Mouse (Mus musculus): Measurements from ENCODE around the gene Mrps6. TPM values are rescaled to one million over a fixed set of nuclear protein-coding genes. Genes with fewer than 3 reads are reported as not detected.
A peak's percentile ranks its signal among the peaks of the same experiment; 100 is the strongest.

The Mrps6 gene
- 100 to 1,000 TPM; 102 to 121 TPM for total RNA-seq (2021)
- long read RNA-seq, experiment 1, transcript Mrps6-201 (3 exons, 846 nt): major isoform, 54 of 57 reads
- long read RNA-seq, experiment 1, partial matches to known transcripts: 1 of 57 reads
- long read RNA-seq, experiment 1, other reads (novel, unspliced or antisense): 2 of 57 reads
- long read RNA-seq, experiment 2, transcript Mrps6-201 (3 exons, 846 nt): major isoform, 173 of 183 reads
- long read RNA-seq, experiment 2, partial matches to known transcripts: 6 of 183 reads
- long read RNA-seq, experiment 2, other reads (novel, unspliced or antisense): 4 of 183 reads

GRCm38 (mm10) chr16:92057852-92058643, at the start of gene Mrps6, which contains the start of the genes Gm49711 and Slc5a3:
Gene Mrps6, plus strand, starts transcription at chr16:92058270.
Gene Gm49711, plus strand, starts transcription at chr16:92058316.
Gene Slc5a3, plus strand, starts transcription at chr16:92058322.
- DNase-seq (ENCODE audit: low spot score in 2 of 2): peak; percentile 89 to 91

GRCm38 (mm10) chr16:92009586-92009985, 48.5 kb upstream of the Mrps6 start:
- DNase-seq (ENCODE audit: low spot score in 2 of 2): no peak

GRCm38 (mm10) chr16:92016792-92017191, 41.3 kb upstream of the Mrps6 start:
- no peak for DNase-seq (ENCODE audit: low spot score in 2 of 2)

- peak; percentile 32 to 33 for DNase-seq (ENCODE audit: low spot score in 2 of 2)
Observed at GRCm38 (mm10) chr16:92019141-92020118, 38.6 kb upstream of the Mrps6 start.

- DNase-seq (ENCODE audit: low spot score in 2 of 2): no peak
Observed at GRCm38 (mm10) chr16:92021656-92022400, 36.2 kb upstream of the Mrps6 start.

- DNase-seq (ENCODE audit: low spot score in 2 of 2): no peak
Observed at GRCm38 (mm10) chr16:92022494-92023283, 35.4 kb upstream of the Mrps6 start.

- DNase-seq (ENCODE audit: low spot score in 2 of 2): no peak
Observed at GRCm38 (mm10) chr16:92033286-92033685, 24.8 kb upstream of the Mrps6 start.

- DNase-seq (ENCODE audit: low spot score in 2 of 2): no peak
Observed at GRCm38 (mm10) chr16:92034676-92035075, 23.4 kb upstream of the Mrps6 start.

- no peak for DNase-seq (ENCODE audit: low spot score in 2 of 2)
Observed at GRCm38 (mm10) chr16:92036701-92037100, 21.4 kb upstream of the Mrps6 start.

GRCm38 (mm10) chr16:92037891-92038607, 20.0 kb upstream of the Mrps6 start:
- DNase-seq (ENCODE audit: low spot score in 2 of 2): no peak

GRCm38 (mm10) chr16:92039421-92039820, 18.6 kb upstream of the Mrps6 start:
- no peak for DNase-seq (ENCODE audit: low spot score in 2 of 2)

GRCm38 (mm10) chr16:92039966-92040365, 18.1 kb upstream of the Mrps6 start:
- no peak for DNase-seq (ENCODE audit: low spot score in 2 of 2)

- no peak for DNase-seq (ENCODE audit: low spot score in 2 of 2)
Observed at GRCm38 (mm10) chr16:92051777-92052310, 6.2 kb upstream of the Mrps6 start.

GRCm38 (mm10) chr16:92052569-92052968, 5.5 kb upstream of the Mrps6 start:
- DNase-seq (ENCODE audit: low spot score in 2 of 2): no peak

GRCm38 (mm10) chr16:92056711-92057110, 1.4 kb upstream of the Mrps6 start:
- DNase-seq (ENCODE audit: low spot score in 2 of 2): no peak

GRCm38 (mm10) chr16:92057456-92057851, 616 bp upstream of the Mrps6 start:
- DNase-seq (ENCODE audit: low spot score in 2 of 2): peak in 1 of 2 experiments; percentile 15

GRCm38 (mm10) chr16:92058644-92059620, 862 bp downstream of the Mrps6 start:
- DNase-seq (ENCODE audit: low spot score in 2 of 2): peak; percentile 26 to 37

Data from adrenal gland, adult 18-20 months (tissue).